Mouse (Mus musculus): ENCODE measurements around the gene Epb42.

GRCm38 (mm10) chr2:121074747-121075146 is 37.9 kb upstream of the Epb42 start:
- TF ChIP-seq CTCF (IDR thresholded peaks at IDR 0.05) (no peak), EP300 (IDR thresholded peaks at IDR 0.05; ENCODE audit: insufficient read depth, low read depth, low read length) (no peak)
